Mouse (Mus musculus) erythroblast, embryonic 14.5 days (primary cell): ENCODE measurements around the gene Ube2d1.

Experiments
- GATA1 ChIP-seq: IDR thresholded peaks from 2 replicates; pipeline ENCODE4 v1.6.1; 2012; ENCODE audit warnings: low read length, inconsistent platforms, mixed read lengths
- TAL1 ChIP-seq: IDR thresholded peaks from 3 replicates; pipeline ENCODE4 v1.6.1; 2012; ENCODE audit warnings: low read length, inconsistent platforms, mixed read lengths

GRCm38 (mm10) chr10:71215996-71216395 is 69.1 kb downstream of the Ube2d1 start:
- TF ChIP-seq GATA1, result no peak
- TF ChIP-seq TAL1, result no peak
